Mouse (Mus musculus) spleen, adult 12 weeks (tissue): ENCODE data around the gene Lpin2.

Experiments used
- DNase-seq: peaks from one replicate; pipeline ENCODE4 v3.0.0; 2022; ENCODE audit warnings: low spot score

Lpin2 gene

DNA sequence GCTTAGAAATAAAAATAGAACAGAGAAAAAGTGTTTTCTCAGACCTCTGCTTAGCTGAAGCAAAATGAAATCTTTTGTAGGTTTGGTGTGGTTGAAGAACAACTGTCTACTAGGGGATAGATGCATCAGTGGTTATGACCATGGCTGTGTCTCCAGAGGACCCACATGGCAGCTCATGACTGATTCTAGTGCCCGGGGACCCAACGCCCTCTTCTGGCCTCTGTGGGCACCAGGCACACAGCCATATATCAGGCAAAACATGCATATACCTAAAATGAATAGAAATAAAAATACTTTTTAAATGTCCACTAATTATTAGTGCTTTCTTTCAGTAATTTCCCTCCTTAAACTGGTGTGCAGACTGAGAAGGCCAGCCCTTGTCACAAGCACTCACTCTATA is 49.6 kb downstream of the Lpin2 start:
- no peak for DNase-seq

DNA sequence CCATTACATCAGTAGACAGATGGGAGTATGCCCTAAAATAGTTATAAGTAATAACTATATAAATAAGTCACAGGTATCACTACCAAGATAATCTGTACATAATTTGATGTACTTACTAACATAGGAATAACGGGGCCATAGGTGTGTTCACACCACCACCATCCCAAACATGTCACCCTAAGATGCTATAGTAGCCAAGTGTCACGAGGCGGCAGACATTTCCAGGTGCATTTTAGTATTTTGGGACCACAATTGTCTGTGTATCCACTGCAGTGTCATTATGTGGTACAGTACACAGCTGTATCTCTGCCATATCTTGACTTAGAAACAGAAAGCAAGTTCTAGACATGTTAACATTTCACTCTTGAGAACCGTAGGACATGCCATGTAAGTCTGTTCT is 50.9 kb downstream of the Lpin2 start:
- DNase-seq, result no peak

DNA sequence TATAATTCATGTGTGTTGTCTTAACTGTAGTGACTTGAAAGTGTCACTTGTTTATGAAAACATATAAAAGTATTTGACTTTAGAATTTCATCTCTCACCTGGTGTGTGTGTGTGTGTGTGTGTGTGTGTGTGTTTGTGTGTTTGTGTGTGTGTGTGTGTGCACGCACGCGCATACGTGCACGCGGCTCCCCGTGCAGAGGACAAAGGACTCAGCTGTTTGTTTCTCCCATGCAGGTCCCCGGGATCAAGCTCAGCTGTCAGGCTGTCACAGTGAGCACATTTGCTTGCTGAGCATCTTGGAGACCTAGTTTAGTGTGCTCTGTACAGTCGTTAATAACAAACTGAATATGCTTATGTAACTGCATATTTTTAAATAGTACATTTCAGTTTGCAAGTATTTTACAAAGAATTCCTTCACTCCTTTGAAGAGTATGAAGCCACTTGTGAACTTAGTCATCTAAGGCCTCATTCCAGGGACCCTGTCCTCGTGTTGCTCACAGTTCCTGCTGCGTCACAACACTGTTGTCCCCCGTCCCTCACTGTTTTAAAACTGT is 51.8 kb downstream of the Lpin2 start:
- no peak for DNase-seq

DNA sequence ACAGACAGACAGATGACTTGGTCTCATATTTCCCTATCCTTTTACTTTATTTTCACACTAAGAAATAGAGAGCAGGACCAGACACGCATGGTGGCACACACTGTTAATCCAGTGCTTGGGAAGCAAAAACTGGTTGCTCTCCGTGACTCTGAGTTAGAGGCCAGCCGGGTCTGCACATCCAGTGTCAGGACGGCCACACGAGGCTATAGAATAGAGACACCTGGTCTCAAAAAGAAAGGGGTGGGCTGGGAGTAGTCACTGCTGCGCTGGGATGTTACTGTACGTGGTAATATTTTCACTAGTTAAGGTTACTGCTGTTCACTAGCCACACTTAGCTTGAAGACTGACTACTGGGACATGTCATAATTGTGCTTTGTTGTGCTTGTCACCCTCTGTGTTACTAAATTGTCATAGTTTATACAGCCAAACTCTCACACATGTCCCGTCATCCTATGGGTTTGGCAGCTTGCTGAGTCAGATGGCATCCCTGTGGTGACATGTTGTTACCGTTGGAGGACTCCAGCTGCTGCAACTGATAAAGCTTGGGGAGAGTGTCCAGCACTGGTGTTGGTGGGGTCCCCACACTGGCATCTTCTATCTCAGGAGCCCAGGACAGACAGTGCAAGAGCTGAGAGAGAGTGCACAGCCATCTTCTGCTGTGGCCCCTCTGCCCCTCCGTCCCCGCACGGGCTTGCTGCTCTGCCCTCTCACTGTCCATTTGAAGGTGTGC is 53.0 kb downstream of the Lpin2 start:
- DNase-seq, result peak; percentile 72

DNA sequence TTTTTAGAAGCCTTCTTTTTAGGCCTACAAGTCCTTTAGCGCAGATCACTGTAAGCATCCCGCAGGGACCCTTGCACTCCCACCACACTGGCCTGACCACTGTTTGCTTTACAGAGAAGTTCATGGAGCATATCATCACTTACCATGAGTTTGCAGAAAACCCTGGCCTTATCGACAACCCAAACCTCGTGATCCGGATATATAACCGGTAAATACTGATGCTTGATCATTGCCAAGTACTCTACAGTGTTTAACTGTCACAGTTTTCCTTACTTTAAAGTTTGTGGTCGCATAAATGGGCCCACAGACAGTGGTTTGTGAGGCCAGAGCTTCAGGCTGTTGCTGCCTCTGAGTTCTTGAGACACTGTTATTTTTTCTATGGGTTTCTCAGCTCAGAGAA is 56.1 kb downstream of the Lpin2 start:
- DNase-seq, result no peak

DNA sequence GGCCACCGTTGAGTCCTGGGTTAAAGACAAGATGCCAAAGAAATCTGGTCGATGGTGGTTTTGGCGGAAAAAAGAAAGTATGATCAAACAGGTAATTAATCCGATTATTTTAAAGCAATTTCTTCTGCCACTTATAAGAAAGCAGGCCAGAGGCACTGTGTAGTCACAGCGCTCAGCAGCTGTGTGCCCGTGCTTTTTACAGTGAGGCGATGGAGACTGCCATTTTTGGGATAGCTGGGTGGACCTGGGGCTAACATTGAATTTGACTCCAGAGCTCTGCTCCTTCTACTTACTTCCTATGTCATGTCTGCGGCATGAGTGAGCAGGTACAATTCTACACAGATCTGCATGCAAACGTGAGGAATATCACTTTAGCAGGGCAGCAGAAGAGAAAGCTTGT is 58.5 kb downstream of the Lpin2 start:
- DNase-seq, result no peak

DNA sequence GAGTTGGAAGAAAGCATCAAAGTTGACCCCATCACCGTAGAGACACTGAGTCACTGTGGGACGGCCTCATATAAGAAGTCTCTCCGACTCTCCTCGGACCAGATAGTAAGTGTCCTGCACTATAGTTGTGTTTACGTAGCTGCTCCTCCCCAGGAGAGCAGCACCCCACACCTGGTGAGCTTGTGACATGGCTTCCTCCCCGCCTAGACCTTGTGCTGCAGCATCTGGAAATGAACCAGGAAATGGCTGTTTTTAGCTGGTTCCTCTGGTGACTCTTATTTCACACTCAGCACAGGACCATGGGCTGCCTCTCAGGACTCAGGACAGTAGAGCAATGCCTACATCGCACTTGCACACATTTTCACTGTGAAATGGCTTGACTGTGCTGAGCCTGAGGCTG is 60.3 kb downstream of the Lpin2 start:
- no peak for DNase-seq

DNA sequence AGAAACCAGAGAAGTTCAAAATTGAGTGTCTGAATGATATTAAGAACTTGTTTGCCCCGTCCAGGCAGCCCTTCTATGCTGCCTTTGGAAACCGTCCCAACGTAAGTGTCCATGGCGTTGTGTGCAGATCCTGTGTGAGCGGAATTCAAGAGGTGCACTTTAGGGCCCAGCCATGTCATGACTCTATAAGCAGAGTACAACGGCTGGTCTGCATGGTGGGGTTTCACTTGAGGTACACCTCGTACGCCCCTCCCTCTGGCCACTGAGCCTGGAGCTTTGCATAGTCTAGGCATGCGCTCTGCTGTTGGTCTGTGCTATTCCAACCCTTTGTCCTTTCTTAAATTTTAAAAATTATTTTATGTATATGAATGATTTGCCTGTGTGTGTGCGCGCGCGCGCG is 62.8 kb downstream of the Lpin2 start:
- DNase-seq, result no peak

DNA sequence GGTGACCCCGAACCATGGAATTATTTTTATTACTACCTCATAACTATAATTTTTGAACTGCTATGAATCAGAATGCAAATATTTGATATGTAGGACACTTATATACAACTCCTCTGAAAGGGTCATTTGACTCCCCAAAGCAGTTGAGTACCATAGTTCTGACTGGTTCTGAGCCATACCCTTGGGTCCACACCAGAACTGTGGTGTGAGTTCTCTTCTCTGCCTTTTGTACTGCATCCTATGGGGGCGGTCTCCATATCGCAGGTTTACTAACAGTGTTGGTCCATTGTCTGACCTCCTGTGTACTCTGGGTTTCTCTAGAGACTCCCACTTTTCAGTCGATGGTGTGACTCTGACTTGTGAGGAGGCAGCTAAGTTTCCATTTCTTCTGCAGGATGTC is 63.7 kb downstream of the Lpin2 start:
- DNase-seq, result no peak

DNA sequence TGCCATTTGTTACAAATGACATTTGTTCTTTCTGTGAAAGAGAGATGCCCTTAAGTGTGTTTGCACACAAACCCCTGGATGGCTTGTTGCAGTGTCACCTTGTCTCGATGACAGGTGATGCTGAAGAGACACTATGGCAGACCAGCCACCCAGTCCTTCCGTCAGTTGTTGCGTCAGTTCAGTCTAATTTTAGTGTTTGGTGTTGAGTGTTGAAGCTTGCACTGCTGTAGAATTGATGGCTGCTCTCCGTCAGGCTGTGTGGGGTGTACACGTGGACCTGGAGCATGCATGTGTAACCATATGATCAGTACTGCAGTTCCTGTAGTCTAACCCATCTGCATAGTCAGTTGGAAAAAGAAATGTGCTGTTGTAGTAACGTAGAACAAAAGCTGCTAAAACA is 66.6 kb downstream of the Lpin2 start:
- DNase-seq, result no peak

DNA sequence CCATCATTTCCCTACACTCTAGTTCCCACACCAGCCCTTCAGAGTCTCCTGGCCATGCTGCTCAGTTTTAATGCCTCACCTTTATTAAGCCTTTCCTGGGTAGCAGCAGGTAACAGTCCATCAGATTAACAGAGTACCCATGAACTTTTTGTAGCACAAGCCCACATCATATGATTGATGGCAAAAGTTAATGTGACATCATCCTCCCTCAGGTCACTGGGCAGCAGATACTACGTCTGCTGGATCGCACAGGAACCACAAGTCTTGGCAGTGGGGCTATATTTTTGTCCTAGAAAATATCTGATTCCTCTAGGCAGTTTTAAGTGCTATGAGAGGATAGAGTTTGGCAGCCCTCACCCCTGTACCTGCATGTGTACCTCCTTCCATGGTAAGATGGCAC is 67.7 kb downstream of the Lpin2 start:
- DNase-seq, result no peak

DNA sequence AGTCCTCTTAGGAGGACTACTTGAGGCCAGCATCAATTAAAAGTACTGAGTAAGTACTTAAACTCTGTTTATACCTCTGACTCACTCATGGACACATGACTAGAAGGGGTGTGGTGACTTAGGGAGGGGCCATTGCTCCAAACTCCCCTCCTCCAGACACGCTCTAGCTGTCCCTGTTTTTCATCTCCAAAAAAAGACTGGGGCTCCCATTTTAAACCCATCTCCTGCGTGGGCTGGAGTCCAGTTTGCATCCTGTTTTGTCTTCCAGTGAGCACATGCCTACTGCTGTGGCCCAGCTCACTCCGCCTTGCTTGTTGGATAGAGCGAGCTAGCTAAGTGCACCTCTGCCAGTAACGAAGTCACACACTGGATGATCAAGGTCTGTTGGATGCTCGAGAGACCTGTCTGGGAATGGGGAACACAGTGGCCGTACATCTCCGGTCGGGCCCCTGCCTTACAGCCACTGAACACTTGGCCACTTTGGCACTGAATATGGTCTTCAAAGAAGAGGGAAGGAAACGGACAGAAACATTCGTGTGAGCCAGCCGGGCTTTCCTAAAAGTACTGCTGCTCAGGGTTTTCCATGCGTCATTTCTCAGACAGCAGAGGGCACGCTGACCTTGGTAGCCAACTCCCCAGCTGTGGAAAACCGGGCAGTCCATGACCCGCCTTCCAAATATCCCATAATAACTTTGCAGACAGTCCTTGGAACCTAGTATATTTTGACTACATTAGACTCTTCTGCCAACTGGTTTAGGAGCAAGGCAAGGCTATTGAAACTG is 68.7 kb downstream of the Lpin2 start:
- no peak for DNase-seq

DNA sequence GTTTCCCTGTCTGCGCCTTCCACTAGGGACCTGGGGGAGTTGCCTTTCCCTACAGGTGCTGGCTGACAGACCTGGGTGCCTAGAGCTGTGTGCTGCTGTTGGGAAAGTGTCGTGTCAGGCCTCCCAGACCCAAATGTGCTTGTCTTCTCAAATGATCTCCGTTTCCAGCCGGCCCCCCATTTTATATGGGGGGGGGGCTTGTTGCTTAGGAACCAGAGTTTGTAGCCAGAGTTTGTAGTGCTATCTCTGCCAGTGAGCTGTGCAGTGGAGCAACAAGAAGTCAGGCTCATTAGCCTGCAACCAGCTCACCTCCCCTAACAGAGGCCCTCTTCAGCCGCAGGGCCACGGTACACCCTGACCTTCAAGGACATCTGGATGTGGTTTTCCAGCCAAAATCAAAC is 69.2 kb downstream of the Lpin2 start:
- DNase-seq, result no peak

DNA sequence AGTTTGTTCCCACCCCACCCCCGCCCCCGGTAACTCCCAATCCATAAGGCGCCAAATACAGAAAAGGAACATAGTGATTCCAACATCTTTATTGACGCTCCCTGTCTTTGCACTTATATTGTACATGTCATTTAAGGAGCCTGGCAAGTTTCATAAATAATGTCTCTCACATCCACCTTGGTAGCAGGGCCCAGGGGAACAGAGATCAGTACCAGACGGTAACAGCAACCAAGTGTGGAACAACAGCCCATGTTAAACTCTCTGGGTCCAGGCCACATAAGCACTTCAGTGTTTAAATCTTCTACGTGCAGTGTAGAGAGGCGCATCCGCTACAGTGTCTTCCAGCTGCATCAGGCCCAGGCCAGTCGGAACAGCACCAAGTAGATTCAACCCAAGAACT is 69.7 kb downstream of the Lpin2 start:
- DNase-seq, result no peak

DNA sequence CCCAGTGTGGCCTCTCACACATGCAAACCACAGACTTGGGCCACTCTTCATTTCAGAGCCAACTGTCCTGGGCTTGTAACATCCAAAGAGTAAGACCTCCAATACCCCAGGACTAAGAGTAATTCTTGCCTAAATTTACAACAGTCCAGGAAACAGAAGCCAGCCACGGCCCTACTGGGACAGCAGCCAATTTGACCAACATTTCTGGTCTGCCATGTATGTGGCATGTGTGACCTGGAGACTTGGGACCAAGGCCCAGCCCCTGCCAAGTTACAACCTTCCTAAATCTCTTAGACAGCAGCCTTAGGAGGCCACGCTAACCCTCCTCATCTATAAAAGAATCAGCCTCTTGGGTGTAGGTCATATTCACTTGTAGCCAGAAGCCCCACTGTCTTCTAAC is 71.0 kb downstream of the Lpin2 start:
- DNase-seq, result no peak

DNA sequence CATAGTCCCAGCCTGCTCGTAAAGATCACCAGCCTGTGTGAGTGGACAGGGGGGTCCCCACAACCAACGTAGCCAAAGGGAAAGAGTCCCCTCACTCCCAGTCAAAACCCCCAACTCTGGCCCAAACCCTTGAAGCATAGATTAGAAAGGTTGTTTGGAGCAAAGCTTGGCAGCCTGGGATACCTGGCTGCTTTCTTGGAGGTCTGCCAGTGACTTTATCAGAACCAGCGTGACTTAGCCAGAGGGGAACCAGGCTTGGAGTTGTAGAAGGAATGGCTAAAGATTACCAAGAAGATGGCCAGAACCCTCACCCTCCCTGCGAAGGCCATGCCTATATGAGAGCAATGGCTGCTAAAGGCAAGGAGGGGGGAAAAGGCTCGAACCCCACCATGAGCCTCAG is 71.7 kb downstream of the Lpin2 start:
- DNase-seq, result no peak

DNA sequence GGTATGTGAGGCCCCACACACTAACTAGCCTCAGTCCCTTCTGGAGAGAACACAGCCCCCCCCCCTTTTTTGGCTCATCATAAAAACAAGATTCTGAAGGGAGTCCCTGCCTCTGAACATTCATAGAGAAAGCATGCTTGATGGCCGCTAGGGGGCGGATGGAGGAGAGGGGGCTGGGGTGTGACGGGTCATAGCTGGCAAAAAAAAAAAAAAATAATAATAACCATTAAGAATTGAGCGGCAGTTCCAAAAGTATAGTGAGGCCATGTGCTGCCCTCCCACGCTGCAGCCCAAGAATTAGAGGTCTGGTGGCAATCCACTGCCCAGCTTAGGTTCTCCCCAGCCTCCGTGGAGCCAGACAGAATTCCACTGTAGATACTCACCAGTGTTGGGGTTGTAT is 72.4 kb downstream of the Lpin2 start:
- DNase-seq, result no peak

DNA sequence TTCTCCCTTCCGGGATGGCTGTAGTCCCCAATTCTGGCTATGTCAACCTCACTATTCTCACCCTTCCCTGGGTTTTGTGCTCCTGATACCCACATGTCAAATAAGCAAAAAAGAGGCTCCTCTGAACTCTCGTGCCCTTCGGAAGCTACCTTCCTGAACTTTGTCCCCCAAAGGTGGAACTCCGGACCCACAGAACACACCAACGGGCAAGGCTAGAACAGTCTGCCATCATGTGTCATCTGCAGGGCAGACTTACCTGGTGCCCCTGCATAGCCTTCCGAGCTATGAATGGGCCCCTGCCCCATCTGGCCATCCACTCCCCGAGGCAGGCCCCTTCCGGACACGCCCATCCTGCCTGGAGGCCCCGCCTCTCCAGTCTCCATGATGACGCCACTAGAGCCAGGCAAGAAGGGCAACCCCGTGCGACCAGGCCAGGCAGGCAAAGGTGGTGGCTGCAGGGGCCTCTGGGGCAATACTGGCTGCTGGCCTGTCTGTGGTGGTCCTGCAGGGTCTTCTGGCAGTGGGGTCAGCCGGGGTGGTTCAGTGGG is 73.8 kb downstream of the Lpin2 start:
- no peak for DNase-seq

DNA sequence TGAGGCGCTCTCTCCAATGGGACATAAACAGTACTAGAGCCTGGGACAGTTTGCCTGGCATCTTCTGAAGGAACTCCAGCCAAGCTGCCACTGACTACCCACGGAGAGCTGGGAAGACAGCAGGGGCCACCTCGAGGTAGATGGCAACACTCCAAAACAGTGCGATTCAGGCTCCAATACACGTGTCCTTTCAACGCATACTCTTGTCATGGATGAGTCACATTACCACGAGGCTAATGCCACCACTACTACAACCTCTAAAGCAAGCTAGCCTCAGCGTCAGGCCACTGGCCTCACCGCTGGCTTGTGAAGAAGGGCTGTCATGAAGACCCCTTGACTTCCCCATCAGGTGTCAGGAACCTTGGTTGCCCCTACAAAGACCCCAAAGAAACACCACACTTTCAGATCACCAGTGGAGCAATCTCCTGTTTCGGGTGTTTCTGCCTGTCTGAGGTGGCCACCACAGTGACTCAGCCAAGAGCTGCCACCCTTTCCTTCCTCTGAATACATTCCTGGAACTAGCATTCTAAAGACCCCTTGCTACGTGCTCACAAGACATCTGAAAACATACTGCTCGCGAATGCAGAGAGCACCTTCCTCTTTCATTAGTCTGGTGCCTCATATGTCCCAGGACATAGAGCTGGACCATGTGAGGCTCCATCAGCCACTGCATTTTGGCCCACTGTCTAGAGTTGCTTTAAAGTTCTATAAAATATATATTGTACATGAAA is 74.6 kb downstream of the Lpin2 start:
- no peak for DNase-seq

DNA sequence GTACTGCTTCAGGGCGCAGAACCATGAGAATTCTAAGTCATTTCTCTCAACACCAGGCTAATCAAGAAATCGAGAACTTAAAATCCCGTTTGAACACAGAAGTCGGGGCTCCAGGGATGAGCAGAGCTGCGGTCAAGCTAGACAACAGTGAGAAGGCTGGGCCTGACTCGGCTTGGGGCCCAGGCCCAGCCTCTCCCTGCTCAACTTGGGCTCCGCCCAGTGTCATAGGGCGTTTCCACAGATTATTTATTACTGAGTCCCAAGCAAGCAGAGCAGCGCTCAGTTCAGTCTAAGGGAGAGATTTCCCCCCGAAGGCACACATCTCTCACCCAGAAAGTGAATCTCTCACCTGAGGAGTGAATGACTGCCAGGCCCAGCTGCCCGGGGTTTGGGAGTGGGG is 77.4 kb downstream of the Lpin2 start:
- no peak for DNase-seq

DNA sequence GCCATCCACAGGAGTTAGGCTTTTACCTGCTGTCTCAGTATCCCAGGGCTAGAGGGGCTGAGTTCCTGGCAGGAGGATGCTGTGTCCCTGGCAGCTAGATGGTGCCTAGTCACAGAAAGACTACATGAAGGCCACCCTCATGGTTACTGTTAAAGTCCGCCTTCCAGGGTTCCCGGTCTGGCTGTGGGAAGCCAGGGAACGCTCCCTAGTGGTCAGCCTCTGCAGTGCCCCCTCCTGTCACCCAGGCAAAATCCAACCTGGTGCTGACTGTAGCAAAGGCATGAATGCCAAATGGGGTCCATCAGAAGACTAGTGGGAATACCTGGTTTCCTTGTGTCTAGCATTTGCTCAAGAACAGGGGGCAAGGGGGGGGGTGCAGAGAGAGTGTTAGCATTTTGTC is 78.3 kb downstream of the Lpin2 start:
- no peak for DNase-seq

DNA sequence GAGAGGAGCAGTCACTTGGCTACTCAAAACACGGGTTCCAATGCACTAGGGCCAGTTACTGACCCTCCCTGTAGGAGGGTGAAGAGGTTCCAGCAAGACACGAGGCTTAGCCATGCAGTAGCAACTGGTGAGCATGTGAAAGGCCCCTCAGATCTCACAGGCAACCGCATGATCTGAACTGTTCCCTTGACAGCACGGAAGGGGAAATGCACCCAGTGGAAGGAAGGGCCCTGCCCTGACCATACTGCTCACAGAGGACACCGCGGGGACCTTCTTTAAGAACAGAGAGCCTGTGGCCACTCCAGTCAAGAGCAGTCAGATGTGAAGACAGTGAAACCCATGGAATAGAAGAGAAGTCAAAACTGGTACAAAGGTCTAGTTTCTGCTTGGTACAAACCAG is 80.8 kb downstream of the Lpin2 start:
- no peak for DNase-seq

DNA sequence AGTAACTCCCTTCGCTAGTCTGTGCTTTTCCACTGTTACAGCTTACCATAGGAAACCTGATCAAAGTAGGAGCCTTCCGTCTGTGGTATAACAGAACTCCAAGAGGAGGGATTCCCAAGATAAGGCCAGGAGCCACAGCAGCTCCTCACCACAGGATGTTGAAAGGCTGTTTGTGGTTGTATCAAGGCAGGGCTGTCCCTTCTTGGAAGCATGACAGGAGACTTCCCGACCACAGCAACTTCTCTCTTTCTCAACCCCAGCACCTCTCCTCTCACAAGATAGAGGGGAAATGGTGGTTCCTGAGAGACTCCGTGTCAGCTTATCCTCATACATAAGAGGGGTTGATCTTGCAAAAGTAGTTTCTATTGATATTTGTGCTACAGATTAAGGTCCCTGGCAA is 82.4 kb downstream of the Lpin2 start:
- DNase-seq, result no peak
